Mouse (Mus musculus) cerebellum, adult 9-10 months (tissue): Measurements from ENCODE around the gene Pipox.

Source experiments
- DNase-seq: peaks from one replicate; pipeline ENCODE4 v3.0.0; 2022

Pipox gene

GRCm38 (mm10) chr11:77875847-77876759 lies 17.8 kb downstream of the Pipox start:
- peak; percentile 72 for DNase-seq

DNA sequence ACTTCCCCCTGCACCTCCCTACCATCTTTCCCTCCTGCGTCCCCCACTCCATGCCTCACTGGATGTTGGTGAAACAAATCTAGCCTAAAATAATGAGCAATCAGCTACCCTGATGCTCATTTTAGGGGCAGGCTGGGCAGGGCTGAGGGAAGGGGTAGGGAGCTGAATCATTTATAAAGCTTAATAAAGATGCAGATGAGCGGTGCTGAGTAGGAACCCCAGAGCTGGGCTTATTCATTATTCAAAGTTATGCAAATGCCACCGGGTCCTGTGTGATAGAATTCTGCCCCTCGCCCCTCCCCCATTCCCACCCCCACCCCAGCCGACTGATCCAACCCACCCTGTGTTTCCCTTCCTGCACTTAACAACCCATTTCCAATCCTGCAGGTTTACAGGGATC lies 18.6 kb downstream of the Pipox start:
- DNase-seq: no peak

DNA sequence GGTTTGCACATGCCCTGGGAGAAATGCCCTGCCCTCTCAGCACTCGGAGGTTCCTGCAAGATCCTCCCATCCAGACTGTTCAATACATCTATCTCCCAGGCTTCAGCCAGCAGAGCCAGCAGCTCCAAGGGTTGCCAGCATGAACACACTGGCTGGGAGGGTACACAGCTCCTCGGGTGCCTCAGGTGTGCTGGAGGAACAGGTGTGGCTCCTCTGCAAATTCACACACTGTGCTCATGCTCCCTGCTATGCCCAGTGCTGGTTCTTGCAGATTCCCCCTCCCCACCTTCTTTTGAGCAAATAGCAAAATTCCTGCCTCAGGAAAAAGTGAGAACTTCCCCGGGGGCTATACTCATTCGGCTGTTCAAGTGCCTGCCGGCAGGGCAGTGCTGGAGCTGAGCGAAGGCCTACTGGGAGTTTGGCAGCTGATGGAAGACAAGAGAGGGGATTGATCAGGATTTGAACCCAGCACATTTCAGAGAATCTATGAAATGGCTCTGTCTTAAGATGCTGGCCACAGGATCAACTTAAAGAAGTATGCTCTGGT lies 19.1 kb downstream of the Pipox start:
- no peak for DNase-seq

DNA sequence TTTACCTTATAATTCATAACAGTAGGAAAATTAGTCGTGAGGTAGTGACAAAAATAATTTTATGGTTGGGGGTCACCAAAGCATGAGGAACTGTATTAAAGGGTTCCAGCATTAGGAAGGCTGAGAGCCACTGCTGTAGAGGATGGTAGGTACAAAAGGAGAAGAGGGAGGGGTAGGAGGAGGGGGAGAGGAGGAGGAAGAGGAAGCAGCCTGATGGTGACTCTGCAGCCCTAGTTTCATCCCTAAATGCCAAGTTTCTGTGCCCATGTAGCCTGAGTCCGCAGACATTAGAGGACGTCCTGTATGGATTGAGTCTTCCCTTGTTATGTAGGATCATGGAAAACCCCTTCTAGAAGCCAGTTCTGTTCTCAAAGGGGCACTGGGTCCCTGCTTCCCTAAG lies 20.8 kb downstream of the Pipox start:
- no peak for DNase-seq

DNA sequence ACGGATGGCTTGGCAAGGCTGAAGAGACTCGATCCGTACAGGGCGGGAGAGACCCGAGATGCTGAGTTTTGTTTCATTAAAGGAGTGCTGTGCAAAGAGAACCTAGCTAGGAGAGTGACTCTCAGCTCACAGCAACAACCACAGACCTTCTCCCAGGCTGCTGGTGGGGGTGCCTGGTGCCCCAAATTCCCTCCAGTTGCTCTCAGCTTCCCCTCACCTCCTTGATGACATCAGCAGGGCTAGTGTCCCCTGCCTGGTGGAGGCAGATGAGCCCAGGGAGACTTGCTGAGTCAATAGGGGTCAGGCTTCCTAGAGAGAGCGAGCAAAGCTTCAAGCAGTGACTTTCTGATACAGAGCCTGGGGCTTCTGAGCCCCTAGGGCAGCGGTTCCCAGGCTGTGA lies 21.2 kb downstream of the Pipox start:
- DNase-seq: peak; percentile 58

- DNase-seq: peak; percentile 92
Measured at GRCm38 (mm10) chr11:77872236-77872635, 21.7 kb downstream of the Pipox start.

GRCm38 (mm10) chr11:77871436-77871835 lies 22.5 kb downstream of the Pipox start:
- DNase-seq: peak; percentile 91

DNA sequence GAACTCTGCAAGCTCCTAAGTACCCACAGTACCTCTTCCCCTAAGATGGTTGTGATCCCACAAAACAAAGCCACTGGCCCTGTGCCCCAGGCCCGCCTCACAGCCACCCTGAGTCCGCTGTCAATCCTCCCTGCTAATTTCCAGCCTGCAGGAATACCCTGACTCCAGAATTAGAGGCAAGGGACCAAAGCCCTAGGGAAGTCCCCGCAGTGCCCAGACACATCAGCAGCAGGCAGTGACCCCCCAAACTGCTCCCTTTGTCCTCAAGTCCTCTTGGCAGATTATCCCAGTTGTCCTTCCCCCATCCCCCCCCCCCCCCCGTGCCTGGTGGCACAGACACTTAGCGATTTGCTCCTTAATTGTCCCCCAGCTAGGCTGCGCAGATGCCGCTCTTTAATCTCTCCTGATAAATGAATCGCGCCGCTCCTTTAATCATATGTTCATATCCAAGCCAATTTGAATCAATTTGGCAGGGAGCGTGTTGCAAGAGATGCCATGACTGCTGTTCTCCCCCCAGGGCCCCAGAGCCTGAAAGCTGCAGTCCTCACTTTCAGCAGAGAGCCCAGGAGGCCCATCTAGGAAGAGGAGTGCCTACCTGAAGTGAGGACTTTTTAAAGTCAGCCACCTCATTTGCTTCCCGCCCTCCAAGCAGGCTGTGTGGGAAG lies 26.3 kb downstream of the Pipox start:
- DNase-seq: no peak

- no peak for DNase-seq
Measured at GRCm38 (mm10) chr11:77864771-77865170, 29.1 kb downstream of the Pipox start.

DNA sequence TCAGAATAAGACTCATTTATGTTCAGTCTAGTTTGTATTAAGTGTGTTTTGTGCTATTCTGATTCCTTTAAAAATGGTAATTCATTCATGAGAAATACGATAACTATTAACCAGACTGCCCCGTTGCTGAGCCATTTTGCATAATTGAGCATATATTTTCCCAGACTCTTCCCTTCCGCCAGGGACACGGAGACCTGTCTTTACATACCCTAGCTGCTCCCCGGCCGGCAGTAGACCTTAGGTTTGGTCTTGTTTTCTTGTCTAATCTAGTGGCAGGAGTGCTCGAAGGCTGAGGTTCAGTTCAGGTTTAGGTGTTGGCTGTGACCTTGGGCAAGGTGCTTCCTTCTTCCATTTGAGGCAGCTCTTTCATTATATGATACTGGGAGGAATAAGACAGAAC lies 31.0 kb downstream of the Pipox start:
- DNase-seq: no peak

GRCm38 (mm10) chr11:77860947-77861346 lies 32.9 kb downstream of the Pipox start:
- no peak for DNase-seq

GRCm38 (mm10) chr11:77858589-77858988 lies 35.3 kb downstream of the Pipox start:
- DNase-seq: no peak

DNA sequence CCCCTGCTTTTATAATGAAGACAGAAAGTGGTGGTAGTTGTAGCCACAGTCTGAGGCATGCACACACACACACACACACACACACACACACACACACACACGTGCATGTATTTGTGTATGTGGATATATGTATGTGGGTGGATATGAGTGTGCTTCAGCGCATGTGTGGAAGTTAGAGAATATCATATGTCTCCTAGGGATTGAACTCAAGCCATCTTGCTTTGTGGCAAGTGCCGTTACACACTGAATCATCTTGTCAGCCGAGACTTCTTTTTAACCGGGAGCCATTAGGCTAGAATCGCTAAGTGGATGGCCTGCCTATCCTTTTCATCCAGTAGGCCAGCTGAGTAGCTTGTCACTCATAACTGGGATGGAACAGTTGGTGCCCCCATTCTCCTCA lies 36.8 kb downstream of the Pipox start:
- DNase-seq: no peak

DNA sequence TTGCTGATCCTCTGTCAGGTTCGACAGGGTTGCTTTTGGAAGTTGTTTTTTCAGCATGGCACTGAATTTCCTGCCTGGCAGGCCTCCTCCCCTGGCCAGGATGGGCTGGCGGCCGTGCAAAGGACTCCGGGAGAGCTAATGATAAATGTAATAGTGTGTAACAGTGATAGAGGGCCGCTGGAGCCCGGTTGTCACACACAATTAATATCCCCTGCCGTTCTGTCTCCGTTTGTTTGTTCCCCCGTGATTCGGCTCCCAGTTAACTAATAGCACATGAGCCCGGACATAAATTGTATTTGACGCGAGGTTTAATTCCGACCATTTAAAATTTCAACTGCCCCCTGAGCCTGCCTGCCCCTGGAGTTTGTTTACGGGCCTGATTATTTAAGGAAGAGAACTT lies 38.5 kb downstream of the Pipox start:
- no peak for DNase-seq

GRCm38 (mm10) chr11:77854641-77855040 lies 39.3 kb downstream of the Pipox start:
- no peak for DNase-seq

DNA sequence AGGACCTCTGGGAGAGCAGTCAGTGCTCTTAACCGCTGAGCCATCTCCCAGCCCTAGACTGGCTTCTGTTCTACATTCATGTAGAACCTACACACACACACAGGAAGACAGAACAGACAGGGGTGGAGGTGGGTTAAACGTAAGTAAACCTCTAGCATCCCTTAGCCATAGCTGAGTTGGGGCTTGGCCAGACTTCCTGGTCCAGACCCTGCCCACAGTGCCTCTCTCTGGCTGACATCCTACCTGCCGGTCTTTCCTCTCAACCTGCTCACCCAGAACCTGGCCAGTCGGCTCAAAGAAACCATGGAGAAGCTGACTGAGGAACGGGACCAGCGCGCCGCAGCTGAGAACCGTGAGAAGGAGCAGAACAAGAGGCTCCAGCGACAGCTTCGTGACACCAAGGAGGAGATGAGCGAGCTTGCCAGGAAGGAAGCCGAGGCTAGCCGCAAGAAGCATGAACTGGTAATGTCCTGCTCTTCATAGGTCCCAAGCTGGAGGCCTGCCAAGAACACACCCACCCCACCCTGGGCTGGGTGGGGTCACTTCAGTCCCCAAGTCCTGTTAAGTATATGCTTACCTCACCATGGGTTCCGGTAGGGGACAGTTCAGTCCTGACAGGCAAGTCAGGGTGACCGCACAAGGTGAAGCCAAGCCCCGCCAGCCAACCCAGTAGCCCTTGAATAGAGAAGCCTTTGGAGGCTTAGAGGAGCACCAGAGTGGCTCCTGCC lies 40.8 kb downstream of the Pipox start:
- DNase-seq: no peak

DNA sequence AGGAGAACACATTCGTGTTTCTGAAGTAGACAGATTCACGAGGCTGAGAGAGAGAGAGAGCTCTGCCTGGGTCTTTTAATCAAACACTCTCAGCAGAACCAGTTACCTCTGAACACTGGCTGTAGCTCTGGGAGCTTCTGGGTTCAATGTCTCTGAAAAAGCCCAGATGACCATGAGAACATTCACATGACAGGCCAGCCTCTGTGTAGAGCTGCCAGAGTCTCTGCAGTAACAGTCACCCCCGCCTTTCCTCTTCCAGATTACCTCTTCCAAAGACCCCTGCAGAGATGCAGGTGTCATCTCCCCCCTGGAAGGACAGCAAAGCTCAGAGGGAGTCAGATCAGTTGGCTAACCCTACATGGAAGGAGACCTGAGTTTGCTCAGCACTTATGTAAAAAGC lies 41.7 kb downstream of the Pipox start:
- no peak for DNase-seq

GRCm38 (mm10) chr11:77851483-77852010 lies 42.3 kb downstream of the Pipox start:
- DNase-seq: no peak

DNA sequence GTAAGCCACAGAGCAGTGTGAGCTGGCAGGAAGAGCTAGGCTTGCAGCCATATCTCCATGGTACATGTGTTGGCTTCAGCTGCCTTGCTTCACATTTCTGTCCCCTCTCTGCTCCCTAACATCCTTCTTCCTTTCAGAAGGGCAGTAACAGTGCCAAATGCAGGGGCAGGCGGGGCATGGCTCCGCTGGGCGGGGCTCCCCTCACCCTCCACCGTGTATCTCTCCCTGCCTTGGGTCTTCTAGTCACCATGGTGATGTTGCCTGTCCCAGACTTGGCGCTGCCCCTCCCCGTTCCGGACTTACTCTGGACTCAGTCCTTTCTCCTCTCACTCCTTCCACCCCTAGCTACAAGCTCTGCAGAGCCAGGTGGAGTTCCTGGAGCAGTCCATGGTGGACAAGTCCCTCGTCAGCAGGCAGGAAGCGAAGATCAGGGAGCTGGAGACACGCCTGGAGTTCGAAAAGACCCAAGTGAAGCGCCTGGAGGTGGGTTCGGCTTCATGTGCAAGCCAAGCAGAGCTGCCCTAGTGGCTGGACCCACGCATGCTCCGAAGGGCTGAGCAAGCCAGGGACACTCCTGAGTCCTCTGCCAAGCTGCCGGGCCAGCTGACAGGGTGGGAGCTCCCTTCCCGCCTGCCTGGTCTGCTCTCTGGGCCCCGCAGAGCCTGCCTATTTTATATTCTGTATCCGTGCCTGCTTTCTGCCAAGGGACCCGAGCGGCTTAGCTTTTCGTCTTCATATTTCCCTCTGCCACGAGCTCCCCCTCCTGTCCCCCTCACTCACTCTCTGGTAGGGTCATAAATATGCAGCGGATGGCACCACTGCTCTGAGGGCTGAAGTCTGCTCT lies 43.3 kb downstream of the Pipox start:
- DNase-seq: peak; percentile 67

GRCm38 (mm10) chr11:77849151-77849550 lies 44.7 kb downstream of the Pipox start:
- no peak for DNase-seq

GRCm38 (mm10) chr11:77848131-77848530 lies 45.8 kb downstream of the Pipox start:
- no peak for DNase-seq

- no peak for DNase-seq
Measured at GRCm38 (mm10) chr11:77847599-77848128, 46.2 kb downstream of the Pipox start.
